In genomic region chr5:24320467-24320813, GRCm38 (mm10) we compare ENCODE assay signal across 9 mouse cellular contexts. TPM values are rescaled to one million over a fixed set of nuclear protein-coding genes. Genes with fewer than 3 reads are reported as not detected.
A peak's percentile ranks its signal among the peaks of the same experiment; 100 is the strongest.
DNase-seq lines count a peak whose midpoint lies in the region; ATAC-seq and TF ChIP-seq lines count a peak whose summit lies in the region.
"Had no signal": no experiment of that assay in that cellular context is flagged by ENCODE, and none has a peak within 500 bp of the region (broad histone marks: within the 10 kb centered on the region; RNA-seq: fewer than 3 reads in every experiment).

No protein-coding gene starts in this region.

- peak overlapping the region; percentile 28 for H3K4me2 ChIP-seq in forebrain, embryonic 12.5 days
- no peak overlapping the region for H3K4me2 ChIP-seq in forebrain, postnatal 0 days (ENCODE audit: low read depth)
- peak overlapping the region; percentile 26 for H3K4me2 ChIP-seq in kidney, embryonic 16.5 days (replicated peaks; ENCODE audit: low read depth, low read length)

- H3K27ac ChIP-seq in forebrain, embryonic 12.5 days = peak overlapping the region; percentile 53; the same call in 1 of the 2 replicates
- H3K27ac ChIP-seq in forebrain, postnatal 0 days (ENCODE audit: low read depth, low read length) = no peak overlapping the region
- H3K27ac ChIP-seq in kidney, embryonic 16.5 days (ENCODE audit: low read length) = peak overlapping the region; percentile 65
- 0 out of 2 replicates have a peak overlapping the region, but pooled peaks have one; percentile 26 for H3K27ac ChIP-seq in testis, adult 2 months (ENCODE audit: control insufficient read depth, insufficient read depth, low read depth, low read length)

- peaks cover 25% of the 10 kb centered on the region; the same call in 1 of the 2 replicates for H3K27me3 ChIP-seq in forebrain, embryonic 12.5 days
- no peaks in the 10 kb centered on the region for H3K27me3 ChIP-seq in forebrain, postnatal 0 days (ENCODE audit: insufficient read depth, low read length)
- no peaks in the 10 kb centered on the region for H3K27me3 ChIP-seq in kidney, embryonic 16.5 days (ENCODE audit: insufficient read depth, low read length)
- no peaks in the 10 kb centered on the region for H3K27me3 ChIP-seq in testis, adult 2 months (ENCODE audit: control insufficient read depth, insufficient read depth, low read length)

- DNase-seq in forebrain, postnatal 0 days = no peak
- DNase-seq in ovary, adult 18-20 months (ENCODE audit: low spot score) = peak; percentile 68
- DNase-seq in ovary, postnatal 36 days (ENCODE audit: low spot score) = no peak
- DNase-seq in thymus, postnatal 4 days = no peak
- no peak for DNase-seq in frontal cortex, postnatal 14 days (ENCODE audit: low spot score in 2 of 2)

- 34% methylated on average over 6 of the region's 6 CpGs for WGBS in forebrain, embryonic 12.5 days
- 25% methylated on average over 6 of the region's 6 CpGs for WGBS in forebrain, postnatal 0 days
- WGBS in kidney, embryonic 16.5 days = 40% methylated on average over 6 of the region's 6 CpGs

- no peak for TF ChIP-seq POLR2A in testis, adult 2 months (IDR thresholded peaks at IDR 0.05; ENCODE audit: control insufficient read depth, low read depth, low read length)

- no peak overlapping the region for H3K4me3 ChIP-seq in forebrain, embryonic 12.5 days (replicated peaks)
- no peak overlapping the region for H3K4me3 ChIP-seq in forebrain, postnatal 0 days (ENCODE audit: low read depth, low read length)
- H3K4me3 ChIP-seq in kidney, embryonic 16.5 days (ENCODE audit: low read length) = peak overlapping the region; percentile 14
- no peak overlapping the region for H3K4me3 ChIP-seq in testis, adult 2 months (ENCODE audit: control insufficient read depth, low read depth, low read length)
- H3K4me3 ChIP-seq: erythroblast, embryonic 14.5 days had no signal

- H3K36me3 ChIP-seq in forebrain, embryonic 12.5 days (replicated peaks) = peaks cover 13% of the 10 kb centered on the region
- peaks cover 25% of the 10 kb centered on the region for H3K36me3 ChIP-seq in forebrain, postnatal 0 days (ENCODE audit: insufficient read depth)
- H3K36me3 ChIP-seq in kidney, embryonic 16.5 days (ENCODE audit: insufficient read depth, low read length) = peaks cover 13% of the 10 kb centered on the region; the same call in 1 of the 2 replicates
- no peaks in the 10 kb centered on the region for H3K36me3 ChIP-seq in testis, adult 2 months (ENCODE audit: control insufficient read depth, insufficient read depth, low read length)

- no peaks in the 10 kb centered on the region for H3K9me3 ChIP-seq in forebrain, embryonic 12.5 days
- H3K9me3 ChIP-seq in forebrain, postnatal 0 days (ENCODE audit: low read length) = no peaks in the 10 kb centered on the region
- H3K9me3 ChIP-seq in kidney, embryonic 16.5 days (ENCODE audit: low read length) = no peaks in the 10 kb centered on the region

- peaks cover 36% of the 10 kb centered on the region for H3K4me1 ChIP-seq in forebrain, embryonic 12.5 days
- H3K4me1 ChIP-seq in forebrain, postnatal 0 days (ENCODE audit: insufficient read depth) = no peaks in the 10 kb centered on the region
- H3K4me1 ChIP-seq in kidney, embryonic 16.5 days (ENCODE audit: insufficient read depth, low read length) = peaks cover 22% of the 10 kb centered on the region
- peaks cover 10% of the 10 kb centered on the region for H3K4me1 ChIP-seq in testis, adult 2 months (ENCODE audit: control insufficient read depth, insufficient read depth, low read length)

- no peak for TF ChIP-seq CTCF in forebrain, postnatal 0 days (IDR thresholded peaks at IDR 0.05; ENCODE audit: low read depth)
- no peak for TF ChIP-seq CTCF in testis, adult 2 months (IDR thresholded peaks at IDR 0.05; ENCODE audit: control insufficient read depth, insufficient read depth, insufficient replicate concordance, low read depth, low read length)

- H3K9ac ChIP-seq in forebrain, embryonic 12.5 days = peak overlapping the region; percentile 33; the same call in 1 of the 2 replicates
- no peak overlapping the region for H3K9ac ChIP-seq in forebrain, postnatal 0 days
- H3K9ac ChIP-seq in kidney, embryonic 16.5 days (replicated peaks; ENCODE audit: low read length) = peak overlapping the region; percentile 22; the same call in 1 of the 2 replicates

- ATAC-seq in forebrain, embryonic 12.5 days (ENCODE audit: low FRiP score) = no peak
- ATAC-seq in forebrain, postnatal 0 days = no peak
- ATAC-seq in kidney, embryonic 16.5 days (ENCODE audit: low FRiP score, low TSS enrichment) = no peak

RNA-seq across cellular contexts. Expression of gene Kcnh2, which starts 31.0 kb away (rescaled TPM):
- 9.8 and 10.1 TPM in 2 replicates for polyA plus RNA-seq in forebrain, embryonic 12.5 days (2016; fragmentation: Nextera tagmentation; extraction: Ambion mirVana)
- total RNA-seq in forebrain, postnatal 0 days (2014; rRNA removed) = 13.5 and 21.2 TPM in 2 replicates
- polyA plus RNA-seq in forebrain, postnatal 0 days (2015; fragmentation: Nextera tagmentation; extraction: Ambion mirVana) = 4.7 and 6.8 TPM in 2 replicates
- polyA plus RNA-seq in kidney, embryonic 16.5 days (2015; fragmentation: Nextera tagmentation; extraction: Ambion mirVana) = 5.9 and 6.5 TPM in 2 replicates
- polyA plus RNA-seq in testis, adult 2 months (2012; rRNA removed) = 23.6 and 26.2 TPM in 2 replicates
- polyA plus RNA-seq: erythroblast, embryonic 14.5 days had no signal

RNA-seq across cellular contexts. Expression of gene Nos3, which starts 44.2 kb away (rescaled TPM):
- 7.1 and 7.2 TPM in 2 replicates for polyA plus RNA-seq in forebrain, embryonic 12.5 days (2016; fragmentation: Nextera tagmentation; extraction: Ambion mirVana)
- 6.1 and 8.3 TPM in 2 replicates for total RNA-seq in forebrain, postnatal 0 days (2014; rRNA removed)
- polyA plus RNA-seq in forebrain, postnatal 0 days (2015; fragmentation: Nextera tagmentation; extraction: Ambion mirVana) = 6.3 and 6.8 TPM in 2 replicates
- polyA plus RNA-seq in kidney, embryonic 16.5 days (2015; fragmentation: Nextera tagmentation; extraction: Ambion mirVana) = 19.7 and 20.3 TPM in 2 replicates
- 1.9 and 2.2 TPM in 2 replicates for polyA plus RNA-seq in testis, adult 2 months (2012; rRNA removed)
